Mouse (Mus musculus) cerebellum, adult 8-10 months (tissue): ENCODE results near the gene Sgip1.

Experiments used
- DNase-seq: peaks from one replicate; pipeline ENCODE4 v3.0.0; 2022

Sgip1 gene

GRCm38 (mm10) chr4:102741287-102741686, at the start of gene Sgip1:
Sgip1 (plus strand) TSS chr4:102741297.
- DNase-seq: no peak

- DNase-seq: no peak
Observed at GRCm38 (mm10) chr4:102691402-102691801, 49.7 kb upstream of the Sgip1 start.

GRCm38 (mm10) chr4:102697966-102698365, 43.1 kb upstream of the Sgip1 start:
- DNase-seq: no peak

- no peak for DNase-seq
Observed at GRCm38 (mm10) chr4:102711731-102712130, 29.4 kb upstream of the Sgip1 start.

GRCm38 (mm10) chr4:102715532-102715931, 25.6 kb upstream of the Sgip1 start:
- DNase-seq: no peak

- DNase-seq: no peak
Observed at GRCm38 (mm10) chr4:102717123-102717828, 23.8 kb upstream of the Sgip1 start.

- DNase-seq: peak; percentile 34
Observed at GRCm38 (mm10) chr4:102719535-102719934, 21.6 kb upstream of the Sgip1 start.

GRCm38 (mm10) chr4:102719951-102720350, 21.1 kb upstream of the Sgip1 start:
- DNase-seq: no peak

GRCm38 (mm10) chr4:102724442-102724841, 16.7 kb upstream of the Sgip1 start:
- DNase-seq: no peak

GRCm38 (mm10) chr4:102730976-102731375, 10.1 kb upstream of the Sgip1 start:
- DNase-seq: no peak

GRCm38 (mm10) chr4:102734022-102734657, 7.0 kb upstream of the Sgip1 start:
- no peak for DNase-seq

GRCm38 (mm10) chr4:102753334-102754090, 12.4 kb downstream of the Sgip1 start:
- DNase-seq: no peak

GRCm38 (mm10) chr4:102759095-102759890, 18.2 kb downstream of the Sgip1 start:
- peak; percentile 73 for DNase-seq

GRCm38 (mm10) chr4:102760042-102760821, 19.1 kb downstream of the Sgip1 start:
- DNase-seq: peak; percentile 85

GRCm38 (mm10) chr4:102762075-102762474, 21.0 kb downstream of the Sgip1 start:
- DNase-seq: no peak

GRCm38 (mm10) chr4:102769070-102769469, 28.0 kb downstream of the Sgip1 start:
- DNase-seq: no peak

- DNase-seq: no peak
Observed at GRCm38 (mm10) chr4:102769936-102770335, 28.8 kb downstream of the Sgip1 start.

- DNase-seq: no peak
Observed at GRCm38 (mm10) chr4:102771598-102772357, 30.7 kb downstream of the Sgip1 start.

- no peak for DNase-seq
Observed at GRCm38 (mm10) chr4:102773225-102773624, 32.1 kb downstream of the Sgip1 start.

GRCm38 (mm10) chr4:102773841-102774240, 32.7 kb downstream of the Sgip1 start:
- no peak for DNase-seq

GRCm38 (mm10) chr4:102774549-102774948, 33.5 kb downstream of the Sgip1 start:
- no peak for DNase-seq
